Mouse (Mus musculus) hindbrain, embryonic 10.5 days (tissue): ENCODE results near the gene Fam185a. TPM values are rescaled to one million over a fixed set of nuclear protein-coding genes. Genes with fewer than 3 reads are reported as not detected.

ENCODE experiments used
- DNase-seq: peaks from one replicate; pipeline ENCODE4 v3.0.0-alpha.2; 2017; ENCODE audit warnings: low spot score
- H3K27ac ChIP-seq: fragments of 300-500 bp; sonication (generic); 2 replicates; pipeline ENCODE4 v1.5.1; 2016; ENCODE audit warnings: mild to moderate bottlenecking, moderate library complexity
- H3K27me3 ChIP-seq: fragments of 300-500 bp; sonication (generic); 2 replicates; pipeline ENCODE4 v1.6.1; 2016; ENCODE audit warnings: mild to moderate bottlenecking; ENCODE audit not compliant: poor library complexity, insufficient read depth, severe bottlenecking
- H3K36me3 ChIP-seq: fragments of 300-500 bp; sonication (generic); 2 replicates; pipeline ENCODE4 v1.6.1; 2016; ENCODE audit warnings: mild to moderate bottlenecking, moderate library complexity
- H3K4me1 ChIP-seq: fragments of 300-500 bp; sonication (generic); replicated peaks from 2 replicates; pipeline ENCODE4 v1.6.1; 2016; ENCODE audit warnings: mild to moderate bottlenecking
- H3K4me3 ChIP-seq: fragments of 300-500 bp; sonication (generic); 2 replicates; pipeline ENCODE4 v1.5.1; 2016; ENCODE audit warnings: mild to moderate bottlenecking, moderate library complexity
- H3K9me3 ChIP-seq: fragments of 300-500 bp; sonication (generic); 2 replicates; pipeline ENCODE4 v1.6.1; 2016; ENCODE audit warnings: mild to moderate bottlenecking, moderate library complexity
- WGBS: fragments of 180-500 bp; shearing (Covaris S2); methylation state at CpG from one replicate; pipeline ENCODE4 v1.1.7; 2016; 5-methylcytosine and 5-hydroxymethylcytosine counted together
- polyA plus RNA-seq: library from polyadenylated mRNA; unstranded; fragments of >200 nt; fragmentation: Nextera tagmentation; extraction: Ambion mirVana; gene quantifications from 2 replicates; pipeline ENCODE4 v1.2.1, GENCODE M21; 2016

Gene Fam185a
- polyA plus RNA-seq, 1 experiment from 2014 or later: 4.6 TPM

GRCm38 (mm10) chr5:21500941-21501340, 76.2 kb downstream of the Fam185a start:
- Histone ChIP-seq H3K27me3 (no peaks in the 10 kb centered on the region), H3K36me3 (no peaks in the 10 kb centered on the region), H3K27ac (no peak overlapping the region), H3K4me3 (no peak overlapping the region), H3K4me1 (peaks cover under 1% of the 10 kb centered on the region; the same call in 1 of the 2 replicates), H3K9me3 (no peaks in the 10 kb centered on the region)
- no peak for DNase-seq
- WGBS: 94% methylated on average over 2 of the region's 2 CpGs

- Histone ChIP-seq H3K4me1 (no peaks in the 10 kb centered on the region; the same call in 1 of the 2 replicates), H3K36me3 (no peaks in the 10 kb centered on the region), H3K9me3 (no peaks in the 10 kb centered on the region), H3K27ac (no peak overlapping the region), H3K27me3 (no peaks in the 10 kb centered on the region), H3K4me3 (no peak overlapping the region)
- WGBS: 88% methylated on average over 13 of the region's 13 CpGs
- no peak for DNase-seq
Observed at GRCm38 (mm10) chr5:21502936-21503610, 78.3 kb downstream of the Fam185a start.

GRCm38 (mm10) chr5:21505159-21505558, 80.4 kb downstream of the Fam185a start:
- Histone ChIP-seq H3K4me3 (no peak overlapping the region), H3K36me3 (no peaks in the 10 kb centered on the region), H3K9me3 (no peaks in the 10 kb centered on the region), H3K27me3 (no peaks in the 10 kb centered on the region), H3K4me1 (no peaks in the 10 kb centered on the region; the same call in 1 of the 2 replicates), H3K27ac (no peak overlapping the region)
- no peak for DNase-seq
- WGBS: 87% methylated on average over 8 of the region's 8 CpGs

- no peak overlapping the region for H3K4me3 ChIP-seq
- no peaks in the 10 kb centered on the region for H3K4me1 ChIP-seq
- no peaks in the 10 kb centered on the region for H3K36me3 ChIP-seq
- H3K9me3 ChIP-seq: no peaks in the 10 kb centered on the region
- no peak for DNase-seq
- WGBS: 59% methylated on average over 1 of the region's 1 CpGs
- no peak overlapping the region for H3K27ac ChIP-seq
- no peaks in the 10 kb centered on the region for H3K27me3 ChIP-seq
Observed at GRCm38 (mm10) chr5:21506887-21507286, 82.1 kb downstream of the Fam185a start.

- H3K36me3 ChIP-seq: no peaks in the 10 kb centered on the region
Observed at GRCm38 (mm10) chr5:21509801-21510200, 85.0 kb downstream of the Fam185a start.

GRCm38 (mm10) chr5:21513363-21513762, 88.6 kb downstream of the Fam185a start:
- WGBS: 71% methylated on average over 10 of the region's 10 CpGs
- Histone ChIP-seq H3K27ac (no peak overlapping the region), H3K27me3 (no peaks in the 10 kb centered on the region), H3K9me3 (no peaks in the 10 kb centered on the region), H3K36me3 (no peaks in the 10 kb centered on the region), H3K4me1 (no peaks in the 10 kb centered on the region), H3K4me3 (no peak overlapping the region)
- DNase-seq: no peak

More at GRCm38 (mm10) chr5:21509801-21510200, 85.0 kb downstream of the Fam185a start:
- DNase-seq: no peak
- Histone ChIP-seq H3K27ac (no peak overlapping the region), H3K27me3 (no peaks in the 10 kb centered on the region), H3K4me1 (no peaks in the 10 kb centered on the region), H3K9me3 (no peaks in the 10 kb centered on the region), H3K4me3 (no peak overlapping the region)
- WGBS: 80% methylated on average over 4 of the region's 4 CpGs

- no peak for DNase-seq
- H3K4me3 ChIP-seq: no peak overlapping the region
- no peaks in the 10 kb centered on the region for H3K27me3 ChIP-seq
- H3K27ac ChIP-seq: no peak overlapping the region
- H3K9me3 ChIP-seq: no peaks in the 10 kb centered on the region
- no peaks in the 10 kb centered on the region for H3K36me3 ChIP-seq
- 0 out of 2 replicates have a peak, but pooled peaks cover 5% of the 10 kb centered on the region for H3K4me1 ChIP-seq
- 93% methylated on average over 2 of the region's 2 CpGs for WGBS
Observed at GRCm38 (mm10) chr5:21517562-21517961, 92.8 kb downstream of the Fam185a start.

GRCm38 (mm10) chr5:21518207-21518606, 93.4 kb downstream of the Fam185a start:
- 83% methylated on average over 4 of the region's 4 CpGs for WGBS
- 0 out of 2 replicates have a peak, but pooled peaks cover 5% of the 10 kb centered on the region for H3K4me1 ChIP-seq
- DNase-seq: no peak

GRCm38 (mm10) chr5:21519166-21519565, 94.4 kb downstream of the Fam185a start:
- no peak for DNase-seq
- no peaks in the 10 kb centered on the region for H3K36me3 ChIP-seq
- H3K27ac ChIP-seq: no peak overlapping the region
- H3K9me3 ChIP-seq: no peaks in the 10 kb centered on the region
- no peaks in the 10 kb centered on the region for H3K27me3 ChIP-seq
- H3K4me3 ChIP-seq: no peak overlapping the region
- 80% methylated on average over 3 of the region's 3 CpGs for WGBS
- 0 out of 2 replicates have a peak, but pooled peaks cover 5% of the 10 kb centered on the region for H3K4me1 ChIP-seq

More at GRCm38 (mm10) chr5:21518207-21518606, 93.4 kb downstream of the Fam185a start:
- no peaks in the 10 kb centered on the region for H3K27me3 ChIP-seq
- H3K36me3 ChIP-seq: no peaks in the 10 kb centered on the region
- no peak overlapping the region for H3K27ac ChIP-seq
- H3K9me3 ChIP-seq: no peaks in the 10 kb centered on the region
- H3K4me3 ChIP-seq: no peak overlapping the region

GRCm38 (mm10) chr5:21526835-21527485, 102.2 kb downstream of the Fam185a start:
- DNase-seq: peak; percentile 59
- peak overlapping the region; percentile 78 for H3K27ac ChIP-seq
- H3K27me3 ChIP-seq: no peaks in the 10 kb centered on the region
- H3K36me3 ChIP-seq: no peaks in the 10 kb centered on the region
- peaks cover 20% of the 10 kb centered on the region for H3K4me1 ChIP-seq
- 0 out of 2 replicates have a peak overlapping the region, but pooled peaks have one; percentile 13 for H3K4me3 ChIP-seq
- 0 out of 2 replicates have a peak, but pooled peaks cover 3% of the 10 kb centered on the region for H3K9me3 ChIP-seq
- WGBS: 29% methylated on average over 11 of the region's 11 CpGs

- Histone ChIP-seq H3K4me3 (0 out of 2 replicates have a peak overlapping the region, but pooled peaks have one; percentile 13), H3K27me3 (no peaks in the 10 kb centered on the region), H3K36me3 (no peaks in the 10 kb centered on the region), H3K9me3 (0 out of 2 replicates have a peak, but pooled peaks cover 3% of the 10 kb centered on the region), H3K4me1 (peaks cover 16% of the 10 kb centered on the region), H3K27ac (peak overlapping the region; percentile 78)
- DNase-seq: no peak
- 44% methylated on average over 4 of the region's 4 CpGs for WGBS
Observed at GRCm38 (mm10) chr5:21527488-21527911, 102.7 kb downstream of the Fam185a start.

- 89% methylated on average over 15 of the region's 15 CpGs for WGBS
- H3K36me3 ChIP-seq: no peaks in the 10 kb centered on the region
- H3K9me3 ChIP-seq: 0 out of 2 replicates have a peak, but pooled peaks cover 3% of the 10 kb centered on the region
- no peak overlapping the region for H3K4me3 ChIP-seq
- peak overlapping the region; percentile 78; the same call in 1 of the 2 replicates for H3K27ac ChIP-seq
- peaks cover 15% of the 10 kb centered on the region for H3K4me1 ChIP-seq
- no peaks in the 10 kb centered on the region for H3K27me3 ChIP-seq
- DNase-seq: no peak
Observed at GRCm38 (mm10) chr5:21528068-21528842, 103.5 kb downstream of the Fam185a start.
